Mouse (Mus musculus) liver, adult 2 months (tissue): Measurements from ENCODE around the gene Epb41l1.

Experiments used
- CTCF ChIP-seq: fragments of 200-500 bp; IDR thresholded peaks from 2 replicates; pipeline ENCODE4 v1.5.1; 2011; ENCODE audit warnings: low read depth, low read length, control low read depth
- POLR2A ChIP-seq: fragments of 200-500 bp; IDR thresholded peaks from 2 replicates; pipeline ENCODE4 v1.6.1; 2011; ENCODE audit warnings: low read length, control low read depth; ENCODE audit not compliant: insufficient read depth; ENCODE audit errors: extremely low read depth

DNA sequence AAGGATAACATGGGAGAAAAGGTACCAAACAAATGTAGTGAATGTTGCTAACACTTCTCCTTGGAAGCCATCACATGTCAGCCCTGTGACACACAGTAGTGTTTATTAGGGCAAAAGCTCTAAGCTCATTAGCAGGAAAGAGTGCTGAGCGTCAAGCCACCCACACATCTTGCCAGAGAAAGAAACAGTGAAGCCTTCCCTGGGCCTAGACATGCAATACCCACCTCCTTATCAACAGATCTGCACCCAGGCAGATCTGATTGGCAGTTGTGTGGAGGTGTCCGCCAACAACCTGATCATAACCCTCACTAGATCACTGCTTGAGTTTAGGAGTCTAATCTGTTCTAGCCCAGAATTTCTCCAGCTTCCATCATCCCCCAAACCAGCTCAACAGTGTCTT, 24.6 kb upstream of the Epb41l1 start:
- no peak for TF ChIP-seq CTCF
- no peak for TF ChIP-seq POLR2A
